Mouse (Mus musculus): ENCODE results near the gene Fcrl1.

- TF ChIP-seq CTCF (IDR thresholded peaks at IDR 0.05; ENCODE audit: borderline replicate concordance, insufficient read depth, low read depth, low read length) = 0 out of 2 replicates have a peak, but pooled peaks have one; percentile 9
- no peak for TF ChIP-seq POLR2A (IDR thresholded peaks at IDR 0.05; ENCODE audit: borderline replicate concordance, insufficient read depth, low read length)
Observed at GRCm38 (mm10) chr3:87422386-87422910, 46.3 kb downstream of the Fcrl1 start.

Data from cerebellum, adult 2 months (tissue).